Mouse (Mus musculus) heart, embryonic 13.5 days (tissue): Measurements from ENCODE around the gene Wdr45b. TPM values are rescaled to one million over a fixed set of nuclear protein-coding genes. Genes with fewer than 3 reads are reported as not detected.

ENCODE experiments used
- ATAC-seq: fragments of 200-750 bp; cut with Nextera tagmentation; 2 replicates; pipeline ENCODE4 v1.8.0; 2017; ENCODE audit warnings: moderate TSS enrichment; ENCODE audit not compliant: insufficient number of reproducible peaks, low FRiP score, low TSS enrichment; ENCODE audit errors: extremely low read depth
- H3K27ac ChIP-seq: fragments of 300-500 bp; sonication (generic); replicated peaks from 2 replicates; pipeline ENCODE4 v1.5.1; 2015; ENCODE audit warnings: moderate library complexity, mild to moderate bottlenecking, inconsistent platforms
- H3K27me3 ChIP-seq: fragments of 300-500 bp; sonication (generic); replicated peaks from 2 replicates; pipeline ENCODE4 v1.6.1; 2015; ENCODE audit warnings: mild to moderate bottlenecking, inconsistent platforms
- H3K36me3 ChIP-seq: fragments of 300-500 bp; sonication (generic); 2 replicates; pipeline ENCODE4 v1.6.1; 2015; ENCODE audit warnings: mild to moderate bottlenecking, inconsistent platforms
- H3K4me1 ChIP-seq: fragments of 300-500 bp; sonication (generic); 2 replicates; pipeline ENCODE4 v1.6.1; 2015; ENCODE audit warnings: inconsistent platforms
- H3K4me2 ChIP-seq: fragments of 300-500 bp; sonication (generic); 2 replicates; pipeline ENCODE4 v1.6.1; 2015; ENCODE audit warnings: inconsistent platforms, mild to moderate bottlenecking, moderate library complexity
- H3K4me3 ChIP-seq: fragments of 300-500 bp; sonication (generic); 2 replicates; pipeline ENCODE4 v1.5.1; 2015; ENCODE audit warnings: moderate library complexity, mild to moderate bottlenecking, inconsistent platforms
- H3K9ac ChIP-seq: fragments of 300-500 bp; sonication (generic); 2 replicates; pipeline ENCODE4 v1.6.1; 2015; ENCODE audit warnings: inconsistent platforms, mild to moderate bottlenecking, moderate library complexity
- H3K9me3 ChIP-seq: fragments of 300-500 bp; sonication (generic); 2 replicates; pipeline ENCODE4 v1.6.1; 2016; ENCODE audit warnings: inconsistent platforms
- WGBS: fragments of 180-500 bp; shearing (Covaris S2); methylation state at CpG from one replicate; pipeline ENCODE4 v1.1.7; 2015; ENCODE audit warnings: mixed read lengths; 5-methylcytosine and 5-hydroxymethylcytosine counted together
- polyA plus RNA-seq: library from polyadenylated mRNA; unstranded; fragments of >200 nt; fragmentation: Nextera tagmentation; extraction: Ambion mirVana; gene quantifications from 2 replicates; pipeline ENCODE4 v1.2.1, GENCODE M21; 2015

Wdr45b gene
- polyA plus RNA-seq, result 70.9 and 72.7 TPM in 2 replicates

GRCm38 (mm10) chr11:121354091-121354707 is at the start of gene Wdr45b:
TSS of gene Wdr45b (minus strand) at chr11:121354445.
- Histone ChIP-seq H3K9me3 (no peaks in the 10 kb centered on the region), H3K27ac (peak within 1 kb of the TSS; percentile 88), H3K36me3 (peaks cover 16% of the 10 kb centered on the region), H3K4me3 (peak within 1 kb of the TSS; percentile 99), H3K9ac (peak within 1 kb of the TSS; percentile 99), H3K27me3 (no peaks in the 10 kb centered on the region), H3K4me1 (peaks cover 21% of the 10 kb centered on the region), H3K4me2 (peak within 1 kb of the TSS; percentile 96)
- peak; percentile 91 for ATAC-seq
- under 1% methylated on average over 69 of the region's 69 CpGs for WGBS

- WGBS, result 50% methylated on average over 3 of the region's 3 CpGs
Observed at GRCm38 (mm10) chr11:121392405-121392804, 38.2 kb upstream of the Wdr45b start.

GRCm38 (mm10) chr11:121390793-121391192 is 36.5 kb upstream of the Wdr45b start:
- Histone ChIP-seq H3K27ac (no peak overlapping the region), H3K4me3 (no peak overlapping the region), H3K4me2 (no peak overlapping the region), H3K4me1 (peaks cover 13% of the 10 kb centered on the region), H3K27me3 (peaks cover 11% of the 10 kb centered on the region), H3K36me3 (no peaks in the 10 kb centered on the region), H3K9ac (no peak overlapping the region), H3K9me3 (no peaks in the 10 kb centered on the region)
- ATAC-seq, result no peak
- 46% methylated on average over 3 of the region's 3 CpGs for WGBS

More at GRCm38 (mm10) chr11:121392405-121392804, 38.2 kb upstream of the Wdr45b start:
- Histone ChIP-seq H3K9me3 (no peaks in the 10 kb centered on the region), H3K4me3 (no peak overlapping the region), H3K27ac (no peak overlapping the region), H3K36me3 (no peaks in the 10 kb centered on the region), H3K9ac (no peak overlapping the region), H3K27me3 (peaks cover 6% of the 10 kb centered on the region; the same call in 1 of the 2 replicates), H3K4me1 (peaks cover 6% of the 10 kb centered on the region), H3K4me2 (no peak overlapping the region)
- ATAC-seq, result no peak

- Histone ChIP-seq H3K36me3 (no peaks in the 10 kb centered on the region), H3K9ac (peak overlapping the region; percentile 19; the same call in 1 of the 2 replicates), H3K9me3 (no peaks in the 10 kb centered on the region), H3K4me3 (peak overlapping the region; percentile 74), H3K4me2 (peak overlapping the region; percentile 94), H3K27me3 (peaks cover 11% of the 10 kb centered on the region), H3K4me1 (peaks cover 13% of the 10 kb centered on the region), H3K27ac (no peak overlapping the region)
- 0 out of 2 replicates have a peak, but pooled peaks have one; percentile 6 for ATAC-seq
- 11% methylated on average over 6 of the region's 6 CpGs for WGBS
Observed at GRCm38 (mm10) chr11:121388554-121388945, 34.3 kb upstream of the Wdr45b start.

GRCm38 (mm10) chr11:121387750-121388553 is 33.7 kb upstream of the Wdr45b start, which contains the start of gene Rab40b:
TSS of gene Rab40b (minus strand) at chr11:121388251.
- under 1% methylated on average over 61 of the region's 61 CpGs for WGBS
- peaks cover 8% of the 10 kb centered on the region for H3K27me3 ChIP-seq
- no peaks in the 10 kb centered on the region for H3K36me3 ChIP-seq
- H3K27ac ChIP-seq, result 0 out of 2 replicates have a peak within 1 kb of the TSS, but pooled peaks have one; percentile 46
- peak; percentile 95 for ATAC-seq
- H3K4me1 ChIP-seq, result peaks cover 13% of the 10 kb centered on the region
- H3K9ac ChIP-seq, result peak within 1 kb of the TSS; percentile 85
- peak within 1 kb of the TSS; percentile 94 for H3K4me2 ChIP-seq
- H3K4me3 ChIP-seq, result peak within 1 kb of the TSS; percentile 74
- H3K9me3 ChIP-seq, result no peaks in the 10 kb centered on the region

GRCm38 (mm10) chr11:121380294-121380693 is 26.0 kb upstream of the Wdr45b start:
- ATAC-seq, result no peak
- H3K4me3 ChIP-seq, result no peak overlapping the region
- no peaks in the 10 kb centered on the region for H3K9me3 ChIP-seq
- no peaks in the 10 kb centered on the region for H3K36me3 ChIP-seq
- no peak overlapping the region for H3K27ac ChIP-seq
- no peak overlapping the region for H3K9ac ChIP-seq
- WGBS, result 54% methylated on average over 6 of the region's 6 CpGs
- H3K4me2 ChIP-seq, result no peak overlapping the region
- H3K27me3 ChIP-seq, result no peaks in the 10 kb centered on the region; the same call in 1 of the 2 replicates
- H3K4me1 ChIP-seq, result no peaks in the 10 kb centered on the region

- no peak overlapping the region for H3K9ac ChIP-seq
- ATAC-seq, result no peak
- no peaks in the 10 kb centered on the region for H3K36me3 ChIP-seq
Observed at GRCm38 (mm10) chr11:121378644-121379043, 24.4 kb upstream of the Wdr45b start.

GRCm38 (mm10) chr11:121373305-121373704 is 19.1 kb upstream of the Wdr45b start:
- H3K27ac ChIP-seq, result no peak overlapping the region
- no peak overlapping the region for H3K9ac ChIP-seq
- ATAC-seq, result no peak
- WGBS, result 51% methylated on average over 6 of the region's 6 CpGs
- no peaks in the 10 kb centered on the region for H3K36me3 ChIP-seq
- H3K4me1 ChIP-seq, result no peaks in the 10 kb centered on the region
- H3K9me3 ChIP-seq, result no peaks in the 10 kb centered on the region
- no peaks in the 10 kb centered on the region for H3K27me3 ChIP-seq
- no peak overlapping the region for H3K4me3 ChIP-seq
- H3K4me2 ChIP-seq, result no peak overlapping the region

More at GRCm38 (mm10) chr11:121378644-121379043, 24.4 kb upstream of the Wdr45b start:
- H3K27me3 ChIP-seq, result no peaks in the 10 kb centered on the region; the same call in 1 of the 2 replicates
- no peaks in the 10 kb centered on the region for H3K9me3 ChIP-seq
- no peak overlapping the region for H3K4me3 ChIP-seq
- H3K27ac ChIP-seq, result no peak overlapping the region
- H3K4me2 ChIP-seq, result no peak overlapping the region
- no peaks in the 10 kb centered on the region for H3K4me1 ChIP-seq

- no peaks in the 10 kb centered on the region for H3K9me3 ChIP-seq
- no peak for ATAC-seq
- H3K4me3 ChIP-seq, result no peak overlapping the region
- H3K4me1 ChIP-seq, result no peaks in the 10 kb centered on the region
- H3K4me2 ChIP-seq, result no peak overlapping the region
- no peak overlapping the region for H3K27ac ChIP-seq
- no peak overlapping the region for H3K9ac ChIP-seq
- no peaks in the 10 kb centered on the region for H3K36me3 ChIP-seq
- 71% methylated on average over 6 of the region's 6 CpGs for WGBS
- 0 out of 2 replicates have a peak, but pooled peaks cover 3% of the 10 kb centered on the region for H3K27me3 ChIP-seq
Observed at GRCm38 (mm10) chr11:121370337-121370994, 16.2 kb upstream of the Wdr45b start.

GRCm38 (mm10) chr11:121369622-121370021 is 15.4 kb upstream of the Wdr45b start:
- H3K4me2 ChIP-seq, result no peak overlapping the region
- ATAC-seq, result no peak
- H3K36me3 ChIP-seq, result no peaks in the 10 kb centered on the region
- WGBS, result 60% methylated on average over 6 of the region's 6 CpGs
- H3K4me3 ChIP-seq, result no peak overlapping the region
- H3K27ac ChIP-seq, result no peak overlapping the region
- H3K9me3 ChIP-seq, result no peaks in the 10 kb centered on the region
- no peak overlapping the region for H3K9ac ChIP-seq
- 0 out of 2 replicates have a peak, but pooled peaks cover 3% of the 10 kb centered on the region for H3K27me3 ChIP-seq
- no peaks in the 10 kb centered on the region for H3K4me1 ChIP-seq

- Histone ChIP-seq H3K27ac (no peak overlapping the region), H3K36me3 (no peaks in the 10 kb centered on the region), H3K27me3 (0 out of 2 replicates have a peak, but pooled peaks cover 3% of the 10 kb centered on the region), H3K9me3 (no peaks in the 10 kb centered on the region), H3K4me3 (no peak overlapping the region), H3K4me2 (no peak overlapping the region), H3K4me1 (no peaks in the 10 kb centered on the region), H3K9ac (no peak overlapping the region)
- WGBS, result 74% methylated on average over 1 of the region's 1 CpGs
- no peak for ATAC-seq
Observed at GRCm38 (mm10) chr11:121368731-121369130, 14.5 kb upstream of the Wdr45b start.
